In genomic region chr8:125513242-125513866, GRCm38 (mm10) we compare ENCODE assay signal across 10 mouse cellular contexts. TPM values are rescaled to one million over a fixed set of nuclear protein-coding genes. Genes with fewer than 3 reads are reported as not detected.
DNase-seq lines count a peak whose midpoint lies in the region; ATAC-seq and TF ChIP-seq lines count a peak whose summit lies in the region.
"Had no signal": no experiment of that assay in that cellular context is flagged by ENCODE, and none has a peak within 500 bp of the region (broad histone marks: within the 10 kb centered on the region; RNA-seq: fewer than 3 reads in every experiment).

No protein-coding gene starts in this region.

- 45% methylated on average over 5 of the region's 5 CpGs for WGBS in lung, embryonic 14.5 days
- WGBS in hindbrain, embryonic 14.5 days = 62% methylated on average over 5 of the region's 5 CpGs
- 79% methylated on average over 5 of the region's 5 CpGs for WGBS in small intestine, adult 2 months

- peak overlapping the region; percentile 73 for H3K27ac ChIP-seq in gastrocnemius, adult 2 months
- peak overlapping the region; percentile 71 for H3K27ac ChIP-seq in lung, embryonic 14.5 days (ENCODE audit: low read depth)
- peak overlapping the region; percentile 29 for H3K27ac ChIP-seq in hindbrain, embryonic 14.5 days
- peak overlapping the region; percentile 24; the same call in 1 of the 2 replicates for H3K27ac ChIP-seq in small intestine, adult 2 months (ENCODE audit: insufficient read depth, low read depth, low read length)

- DNase-seq in gastrocnemius, adult 2 months = no peak
- no peak for DNase-seq in gastrocnemius, postnatal 14 days
- DNase-seq in lung, embryonic 14.5 days = no peak
- no peak for DNase-seq in lung, adult 18-20 months
- DNase-seq in hindbrain, embryonic 14.5 days (ENCODE audit: low spot score) = no peak
- no peak for DNase-seq in thymus, postnatal 36 days
- DNase-seq in embryo, embryonic 10 days (ENCODE audit: low spot score) = no peak

- TF ChIP-seq CTCF in gastrocnemius, adult 2 months (IDR thresholded peaks at IDR 0.05) = no peak
- no peak for TF ChIP-seq CTCF in lung, embryonic 14.5 days (IDR thresholded peaks at IDR 0.05; ENCODE audit: low read depth)
- no peak for TF ChIP-seq CTCF in small intestine, adult 2 months (IDR thresholded peaks at IDR 0.05; ENCODE audit: extremely low read depth, insufficient read length, insufficient replicate concordance, low read depth, low read length)

- no peaks in the 10 kb centered on the region for H3K9me3 ChIP-seq in lung, embryonic 14.5 days (ENCODE audit: low read depth, low read length)
- H3K9me3 ChIP-seq in hindbrain, embryonic 14.5 days (ENCODE audit: control insufficient read depth, low read length) = no peaks in the 10 kb centered on the region

- no peak overlapping the region for H3K4me2 ChIP-seq in lung, embryonic 14.5 days
- no peak overlapping the region for H3K4me2 ChIP-seq in hindbrain, embryonic 14.5 days (replicated peaks)

- H3K4me3 ChIP-seq in gastrocnemius, adult 2 months = no peak overlapping the region
- no peak overlapping the region for H3K4me3 ChIP-seq in lung, embryonic 14.5 days (ENCODE audit: low read depth, low read length)
- H3K4me3 ChIP-seq in hindbrain, embryonic 14.5 days (replicated peaks; ENCODE audit: low read length) = no peak overlapping the region
- no peak overlapping the region for H3K4me3 ChIP-seq in small intestine, adult 2 months (ENCODE audit: low read depth, low read length)
- H3K4me3 ChIP-seq: megakaryocyte, embryonic 14.5 days had no signal

- peaks cover 31% of the 10 kb centered on the region for H3K4me1 ChIP-seq in lung, embryonic 14.5 days (ENCODE audit: insufficient read depth)
- H3K4me1 ChIP-seq in hindbrain, embryonic 14.5 days (replicated peaks; ENCODE audit: control insufficient read depth, insufficient read depth, low read length) = peaks cover 35% of the 10 kb centered on the region
- peaks cover 9% of the 10 kb centered on the region for H3K4me1 ChIP-seq in small intestine, adult 2 months (ENCODE audit: control insufficient read depth, insufficient read depth, insufficient read length, low read length)

- no peak for TF ChIP-seq POLR2A in small intestine, adult 2 months (IDR thresholded peaks at IDR 0.05; ENCODE audit: low read depth, low read length)

- H3K36me3 ChIP-seq in lung, embryonic 14.5 days (ENCODE audit: insufficient read depth) = no peaks in the 10 kb centered on the region; the same call in 1 of the 2 replicates
- H3K36me3 ChIP-seq in hindbrain, embryonic 14.5 days (replicated peaks; ENCODE audit: control insufficient read depth, insufficient read depth) = no peaks in the 10 kb centered on the region
- no peaks in the 10 kb centered on the region for H3K36me3 ChIP-seq in small intestine, adult 2 months (ENCODE audit: control insufficient read depth, insufficient read depth, low read length)

- intact Hi-C loops in gastrocnemius, adult 2 months (cut with DNase I) = no loop called here
- intact Hi-C loops in gastrocnemius, postnatal 14 days (cut with DNase I; ENCODE audit: low total_unique reads) = no loop called here

- no peaks in the 10 kb centered on the region for H3K27me3 ChIP-seq in lung, embryonic 14.5 days (ENCODE audit: insufficient read depth, low read length)
- no peaks in the 10 kb centered on the region for H3K27me3 ChIP-seq in hindbrain, embryonic 14.5 days (ENCODE audit: control insufficient read depth, insufficient read depth, low read length)
- no peaks in the 10 kb centered on the region for H3K27me3 ChIP-seq in small intestine, adult 2 months (ENCODE audit: control insufficient read depth, insufficient read depth, low read length)
- H3K27me3 ChIP-seq: Patski had no signal

- no peak for ATAC-seq in lung, embryonic 14.5 days (ENCODE audit: insufficient read depth)
- ATAC-seq in hindbrain, embryonic 14.5 days (ENCODE audit: low FRiP score) = no peak
- ATAC-seq: Patski had no signal

- no peak overlapping the region for H3K9ac ChIP-seq in lung, embryonic 14.5 days
- no peak overlapping the region for H3K9ac ChIP-seq in hindbrain, embryonic 14.5 days

RNA-seq across cellular contexts. Expression of gene Sipa1l2, which starts 56.3 kb away (rescaled TPM):
- total RNA-seq in gastrocnemius, adult 2 months (2021) = 10 to 100 TPM in 1 of 2 experiments, 1 to 10 TPM in 1; 4.5 to 10.8 TPM
- 10 to 100 TPM in 1 of 2 experiments, 1 to 10 TPM in 1; 8.8 to 10.1 TPM for total RNA-seq in gastrocnemius, postnatal 14 days (2021)
- 13.2 and 14.2 TPM in 2 replicates for polyA plus RNA-seq in lung, embryonic 14.5 days (2014; fragmentation: Nextera tagmentation; extraction: Ambion mirVana)
- 19.3 and 22.1 TPM in 2 replicates for polyA plus RNA-seq in hindbrain, embryonic 14.5 days (2014; fragmentation: Nextera tagmentation; extraction: Ambion mirVana)
- polyA plus RNA-seq in small intestine, adult 2 months (2012; rRNA removed) = 6.3 and 9.7 TPM in 2 replicates
